Mouse (Mus musculus): ENCODE measurements at regions not wholly inside any gene's neighbourhood (a gene's known extent, or its start where the extent isn't known, plus 50 kb on each side); places are given as distances from the start of the nearest gene placed in this dataset.

DNA sequence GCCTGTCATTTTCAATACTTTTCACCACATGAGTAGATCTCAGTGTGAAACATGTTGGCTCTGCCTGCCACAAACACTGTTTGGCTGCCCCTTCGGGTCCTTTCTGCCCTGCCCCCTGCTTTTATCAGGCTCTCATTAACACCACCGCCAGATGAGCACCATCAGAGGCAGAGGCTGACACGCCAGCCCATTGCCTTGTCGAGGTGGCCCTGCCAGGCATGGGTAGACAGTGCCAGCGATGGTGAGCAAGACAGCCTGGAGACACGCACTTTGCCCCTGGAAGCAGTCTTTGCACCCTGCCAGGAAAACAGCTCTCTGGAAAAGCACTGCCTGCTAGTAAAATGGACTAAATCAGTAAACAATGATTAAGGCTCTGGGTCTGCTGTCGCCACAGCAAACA lies 158.2 kb downstream of the Gm10295 start:
- H3K4me1 ChIP-seq (replicated peaks): peaks cover 6% of the 10 kb centered on the region; the same call in 1 of the 2 replicates
- WGBS: 15% methylated on average over 7 of the region's 7 CpGs
- H3K4me3 ChIP-seq: no peak overlapping the region
- no peaks in the 10 kb centered on the region for H3K36me3 ChIP-seq
- no peak overlapping the region for H3K4me2 ChIP-seq
- H3K27ac ChIP-seq: no peak overlapping the region
- ATAC-seq (replicated peaks; ENCODE audit: insufficient number of reproducible peaks, insufficient read depth, low FRiP score, low read depth): no peak
- no peak overlapping the region for H3K9ac ChIP-seq
- H3K9me3 ChIP-seq (replicated peaks): no peaks in the 10 kb centered on the region
- H3K27me3 ChIP-seq: no peaks in the 10 kb centered on the region

DNA sequence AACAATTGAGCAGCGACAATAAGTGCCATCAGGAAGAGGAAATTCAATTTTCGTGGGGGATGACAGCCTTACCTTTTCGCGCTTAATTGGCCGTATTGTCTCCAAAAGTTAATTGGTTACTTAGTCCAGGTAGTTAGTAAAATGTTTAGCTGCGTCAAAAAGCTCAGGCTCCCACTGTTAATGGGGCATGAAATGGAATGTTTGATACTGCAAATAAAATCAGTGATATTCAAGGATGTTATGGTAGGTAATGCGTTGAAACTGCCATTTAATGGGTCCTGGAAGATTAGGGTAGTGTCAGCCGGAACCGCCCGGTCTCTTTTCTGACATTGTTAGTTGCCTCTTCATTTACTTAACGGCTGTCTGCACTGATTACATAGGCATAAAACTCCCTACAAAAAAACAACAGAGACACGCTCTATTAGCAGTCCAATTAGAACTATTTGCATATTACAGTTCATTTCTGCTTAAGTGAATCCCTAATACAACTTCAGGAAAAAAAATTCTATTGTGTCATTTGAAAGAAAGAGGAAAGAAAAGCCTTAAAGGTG lies 161.0 kb downstream of the Gm10295 start:
- Histone ChIP-seq H3K36me3 (no peaks in the 10 kb centered on the region), H3K4me1 (replicated peaks) (peaks cover 8% of the 10 kb centered on the region; the same call in 1 of the 2 replicates), H3K4me2 (no peak overlapping the region), H3K4me3 (no peak overlapping the region), H3K27me3 (no peaks in the 10 kb centered on the region), H3K27ac (no peak overlapping the region), H3K9ac (no peak overlapping the region), H3K9me3 (replicated peaks) (no peaks in the 10 kb centered on the region)
- no peak for ATAC-seq (replicated peaks; ENCODE audit: insufficient number of reproducible peaks, insufficient read depth, low FRiP score, low read depth)
- WGBS: 84% methylated on average over 12 of the region's 12 CpGs

- WGBS: 87% methylated on average over 6 of the region's 6 CpGs
- no peak overlapping the region for H3K9ac ChIP-seq
- H3K4me1 ChIP-seq (replicated peaks): peaks cover 8% of the 10 kb centered on the region; the same call in 1 of the 2 replicates
- H3K9me3 ChIP-seq (replicated peaks): no peaks in the 10 kb centered on the region
- no peaks in the 10 kb centered on the region for H3K27me3 ChIP-seq
- no peak overlapping the region for H3K4me3 ChIP-seq
- no peak for ATAC-seq (replicated peaks; ENCODE audit: insufficient number of reproducible peaks, insufficient read depth, low FRiP score, low read depth)
- H3K27ac ChIP-seq: no peak overlapping the region
- no peak overlapping the region for H3K4me2 ChIP-seq
- no peaks in the 10 kb centered on the region for H3K36me3 ChIP-seq
Measured at GRCm38 (mm10) chr7:71189757-71190156, 161.5 kb downstream of the Gm10295 start.

- ATAC-seq (replicated peaks; ENCODE audit: insufficient number of reproducible peaks, insufficient read depth, low FRiP score, low read depth): no peak
- no peaks in the 10 kb centered on the region for H3K36me3 ChIP-seq
- no peaks in the 10 kb centered on the region for H3K27me3 ChIP-seq
- H3K9ac ChIP-seq: no peak overlapping the region
- WGBS: 16% methylated on average over 6 of the region's 6 CpGs
- peaks cover 6% of the 10 kb centered on the region; the same call in 1 of the 2 replicates for H3K4me1 ChIP-seq (replicated peaks)
- H3K9me3 ChIP-seq (replicated peaks): no peaks in the 10 kb centered on the region
- H3K4me2 ChIP-seq: no peak overlapping the region
- H3K4me3 ChIP-seq: no peak overlapping the region
- no peak overlapping the region for H3K27ac ChIP-seq
Measured at GRCm38 (mm10) chr7:71188119-71188518, 163.2 kb downstream of the Gm10295 start.

- Histone ChIP-seq H3K9me3 (replicated peaks) (no peaks in the 10 kb centered on the region), H3K9ac (no peak overlapping the region), H3K27ac (no peak overlapping the region), H3K4me2 (no peak overlapping the region), H3K27me3 (no peaks in the 10 kb centered on the region), H3K4me3 (no peak overlapping the region), H3K4me1 (replicated peaks) (no peaks in the 10 kb centered on the region), H3K36me3 (no peaks in the 10 kb centered on the region)
- ATAC-seq (replicated peaks; ENCODE audit: insufficient number of reproducible peaks, insufficient read depth, low FRiP score, low read depth): no peak
- WGBS: 67% methylated on average over 4 of the region's 4 CpGs
Measured at GRCm38 (mm10) chr7:71174871-71175270, 176.4 kb downstream of the Gm10295 start.

DNA sequence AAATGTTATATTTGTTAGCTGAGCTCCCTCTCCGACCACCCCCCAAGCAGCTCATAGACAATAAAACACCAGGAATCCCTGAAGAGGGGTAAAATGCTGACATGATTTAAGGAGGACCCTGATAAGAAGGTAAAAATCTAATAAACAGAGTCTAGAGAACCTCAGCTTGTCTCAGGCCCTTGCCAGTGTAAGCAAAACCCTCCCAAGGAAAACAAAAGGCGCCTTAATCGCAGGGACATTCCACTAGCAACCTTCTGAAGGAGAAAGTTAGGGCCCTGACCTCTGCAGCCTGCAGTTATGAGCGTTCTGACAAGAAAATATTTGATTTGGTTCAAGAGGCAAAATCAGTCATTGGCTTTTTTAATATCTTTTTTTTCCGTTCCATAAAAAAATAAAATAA lies 212.2 kb downstream of the Gm10295 start:
- no peaks in the 10 kb centered on the region for H3K9me3 ChIP-seq (replicated peaks)
- H3K36me3 ChIP-seq: no peaks in the 10 kb centered on the region
- H3K27me3 ChIP-seq: no peaks in the 10 kb centered on the region
- no peak overlapping the region for H3K4me2 ChIP-seq
- ATAC-seq (replicated peaks; ENCODE audit: insufficient number of reproducible peaks, insufficient read depth, low FRiP score, low read depth): no peak
- H3K4me3 ChIP-seq: no peak overlapping the region
- no peak overlapping the region for H3K27ac ChIP-seq
- 50% methylated on average over 5 of the region's 5 CpGs for WGBS
- H3K9ac ChIP-seq: no peak overlapping the region
- H3K4me1 ChIP-seq (replicated peaks): no peaks in the 10 kb centered on the region

GRCm38 (mm10) chr7:71129981-71130380 lies 221.3 kb downstream of the Gm10295 start:
- H3K27me3 ChIP-seq: no peaks in the 10 kb centered on the region
- 86% methylated on average over 1 of the region's 1 CpGs for WGBS
- no peak overlapping the region for H3K27ac ChIP-seq
- no peaks in the 10 kb centered on the region for H3K36me3 ChIP-seq
- no peak overlapping the region for H3K4me2 ChIP-seq
- H3K9ac ChIP-seq: no peak overlapping the region
- ATAC-seq (replicated peaks; ENCODE audit: insufficient number of reproducible peaks, insufficient read depth, low FRiP score, low read depth): no peak
- H3K9me3 ChIP-seq (replicated peaks): no peaks in the 10 kb centered on the region
- no peaks in the 10 kb centered on the region for H3K4me1 ChIP-seq (replicated peaks)
- no peak overlapping the region for H3K4me3 ChIP-seq

GRCm38 (mm10) chr7:71128928-71129327 lies 222.4 kb downstream of the Gm10295 start:
- no peaks in the 10 kb centered on the region for H3K27me3 ChIP-seq
- no peak overlapping the region for H3K27ac ChIP-seq
- no peak overlapping the region for H3K9ac ChIP-seq
- no peaks in the 10 kb centered on the region for H3K9me3 ChIP-seq (replicated peaks)
- no peak overlapping the region for H3K4me2 ChIP-seq
- H3K4me1 ChIP-seq (replicated peaks): no peaks in the 10 kb centered on the region
- WGBS: 70% methylated on average over 3 of the region's 3 CpGs
- no peaks in the 10 kb centered on the region for H3K36me3 ChIP-seq
- H3K4me3 ChIP-seq: no peak overlapping the region
- ATAC-seq (replicated peaks; ENCODE audit: insufficient number of reproducible peaks, insufficient read depth, low FRiP score, low read depth): no peak

- no peaks in the 10 kb centered on the region for H3K27me3 ChIP-seq
- H3K9ac ChIP-seq: no peak overlapping the region
- H3K4me1 ChIP-seq (replicated peaks): no peaks in the 10 kb centered on the region
- no peak overlapping the region for H3K4me2 ChIP-seq
- H3K4me3 ChIP-seq: no peak overlapping the region
- no peaks in the 10 kb centered on the region for H3K36me3 ChIP-seq
- no peaks in the 10 kb centered on the region for H3K9me3 ChIP-seq (replicated peaks)
- ATAC-seq (replicated peaks; ENCODE audit: insufficient number of reproducible peaks, insufficient read depth, low FRiP score, low read depth): no peak
- 32% methylated on average over 5 of the region's 5 CpGs for WGBS
- H3K27ac ChIP-seq: no peak overlapping the region
Measured at GRCm38 (mm10) chr7:71121453-71121852, 229.8 kb downstream of the Gm10295 start.

DNA sequence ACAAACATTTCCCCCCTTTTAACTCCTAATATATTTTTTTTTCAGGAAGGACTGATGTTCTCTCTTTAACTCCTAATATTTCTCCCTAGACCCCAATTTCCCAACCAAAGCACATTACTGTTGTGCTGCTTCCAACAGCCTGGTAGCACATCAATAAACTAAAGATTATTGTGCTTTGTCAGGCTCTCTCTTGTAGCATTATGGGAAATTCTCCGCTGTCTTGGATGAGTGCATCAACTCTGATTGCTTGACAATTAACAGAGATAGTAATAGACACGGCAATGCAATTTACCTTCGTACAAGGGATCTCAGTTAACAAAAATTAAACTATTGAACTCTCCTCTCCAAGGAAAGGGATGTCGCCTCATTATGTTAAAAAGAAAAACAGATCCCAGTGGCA lies 230.3 kb downstream of the Gm10295 start:
- H3K4me3 ChIP-seq: no peak overlapping the region
- 78% methylated on average over 4 of the region's 4 CpGs for WGBS
- no peaks in the 10 kb centered on the region for H3K36me3 ChIP-seq
- no peak overlapping the region for H3K9ac ChIP-seq
- H3K27ac ChIP-seq: no peak overlapping the region
- H3K4me2 ChIP-seq: no peak overlapping the region
- H3K27me3 ChIP-seq: no peaks in the 10 kb centered on the region
- H3K4me1 ChIP-seq (replicated peaks): no peaks in the 10 kb centered on the region
- no peaks in the 10 kb centered on the region for H3K9me3 ChIP-seq (replicated peaks)
- ATAC-seq (replicated peaks; ENCODE audit: insufficient number of reproducible peaks, insufficient read depth, low FRiP score, low read depth): no peak

GRCm38 (mm10) chr7:71119987-71120386 lies 231.3 kb downstream of the Gm10295 start:
- H3K4me1 ChIP-seq (replicated peaks): no peaks in the 10 kb centered on the region
- H3K27me3 ChIP-seq: no peaks in the 10 kb centered on the region
- no peak for ATAC-seq (replicated peaks; ENCODE audit: insufficient number of reproducible peaks, insufficient read depth, low FRiP score, low read depth)
- H3K4me3 ChIP-seq: no peak overlapping the region
- H3K27ac ChIP-seq: no peak overlapping the region
- H3K4me2 ChIP-seq: no peak overlapping the region
- no peaks in the 10 kb centered on the region for H3K36me3 ChIP-seq
- H3K9ac ChIP-seq: no peak overlapping the region
- WGBS: 22% methylated on average over 6 of the region's 6 CpGs
- H3K9me3 ChIP-seq (replicated peaks): no peaks in the 10 kb centered on the region

DNA sequence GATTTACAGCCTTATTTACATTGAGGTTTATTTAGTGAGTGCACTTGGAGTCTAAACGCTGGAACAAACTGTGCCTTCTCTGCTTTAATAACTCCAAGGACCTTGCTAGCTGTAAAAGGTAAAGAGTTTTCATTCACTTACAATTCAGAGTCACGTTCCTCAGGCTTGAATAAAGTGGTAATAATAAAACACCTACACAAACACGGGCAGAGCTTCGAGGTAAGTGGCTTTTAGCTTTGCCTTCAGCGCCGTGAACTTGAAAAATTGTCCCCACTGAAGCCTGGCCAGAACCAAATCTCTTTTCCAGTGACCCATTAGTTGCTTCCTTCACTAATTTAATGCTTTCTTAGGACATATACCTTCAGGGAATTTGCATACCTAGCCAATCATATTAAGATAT lies 244.2 kb downstream of the Gm10295 start:
- no peak for ATAC-seq (replicated peaks; ENCODE audit: insufficient number of reproducible peaks, insufficient read depth, low FRiP score, low read depth)
- Histone ChIP-seq H3K4me3 (no peak overlapping the region), H3K4me2 (no peak overlapping the region), H3K9ac (no peak overlapping the region), H3K27ac (no peak overlapping the region), H3K9me3 (replicated peaks) (no peaks in the 10 kb centered on the region), H3K4me1 (replicated peaks) (no peaks in the 10 kb centered on the region), H3K27me3 (no peaks in the 10 kb centered on the region), H3K36me3 (no peaks in the 10 kb centered on the region)
- WGBS: 79% methylated on average over 6 of the region's 6 CpGs

All from heart, embryonic 15.5 days (tissue).